Mouse (Mus musculus): ENCODE data around the gene Gm11983.
"Not testable (repeated sequence)": the region's sequence is repeated elsewhere in the genome, so short reads cannot be mapped to it uniquely, and the experiment has no call there.

Gene Gm11983

DNA sequence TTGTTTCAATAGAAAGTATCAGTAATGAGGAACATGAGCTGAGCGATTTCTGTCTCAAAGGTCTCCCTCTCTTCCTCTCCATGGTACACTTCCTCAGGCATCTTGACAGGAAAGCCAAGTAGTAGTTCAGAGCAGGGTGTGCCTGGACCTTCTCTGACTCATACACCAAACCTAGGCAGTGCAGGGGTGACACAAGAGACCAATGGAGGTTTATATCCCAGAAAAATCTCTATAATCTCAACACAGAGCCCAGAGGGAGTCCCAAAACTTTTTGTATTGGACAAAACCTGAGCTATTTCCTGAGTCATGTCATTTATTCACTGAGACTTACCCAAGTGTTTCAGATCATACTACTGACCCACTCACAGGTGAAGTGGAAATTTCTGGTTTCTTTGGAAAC lies at the start of gene Gm11983:
Gene Gm11983 (minus strand): TSS at position 101 of the 400 bp plus-strand sequence.
- DNase-seq (ENCODE audit: low spot score), result no peak

DNA sequence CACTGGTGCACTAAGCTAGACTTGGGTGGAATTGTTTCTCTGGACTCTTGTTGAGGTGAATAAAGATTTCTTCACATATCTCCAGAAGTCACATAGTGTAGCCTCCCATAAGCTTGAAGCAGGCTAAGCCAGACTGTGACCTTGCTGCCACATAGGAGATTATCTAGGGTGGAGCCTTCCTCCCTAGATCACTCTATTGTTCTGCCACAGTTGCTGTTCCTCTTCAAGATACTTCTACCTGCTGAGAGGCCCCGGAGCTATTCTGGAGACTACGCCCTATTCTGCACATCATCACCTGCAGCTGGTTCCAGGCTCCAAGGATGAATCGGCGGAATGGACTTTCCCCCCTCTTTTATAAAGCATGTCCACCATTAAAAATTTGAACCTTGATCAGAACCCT lies 45.6 kb upstream of the Gm11983 start:
- not testable (repeated sequence) for DNase-seq (ENCODE audit: low spot score)

DNA sequence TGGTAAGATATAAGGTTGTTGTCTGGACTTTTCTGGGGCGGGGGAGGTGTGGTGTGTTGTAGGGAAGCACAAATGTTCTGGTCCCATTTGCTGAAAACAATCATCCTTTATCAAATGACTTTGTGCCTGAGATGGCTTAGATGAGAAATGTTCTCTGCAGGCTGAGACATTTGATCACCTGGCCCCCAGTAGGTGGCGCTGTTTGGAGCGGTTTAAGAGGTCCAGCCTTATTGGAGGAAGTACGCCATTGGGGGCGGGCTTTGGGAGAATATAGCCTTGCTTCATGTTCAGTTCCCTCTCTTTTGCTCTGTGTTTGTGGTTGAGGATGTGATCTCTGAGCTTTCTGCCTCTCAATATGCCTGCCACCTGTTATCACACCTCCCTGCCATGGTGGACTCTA lies 44.2 kb upstream of the Gm11983 start:
- DNase-seq (ENCODE audit: low spot score), result no peak

- no peak for DNase-seq (ENCODE audit: low spot score)
Measured at GRCm38 (mm10) chr11:6877740-6878139, 40.3 kb upstream of the Gm11983 start.

GRCm38 (mm10) chr11:6870947-6871346 lies 33.5 kb upstream of the Gm11983 start:
- no peak for DNase-seq (ENCODE audit: low spot score)

GRCm38 (mm10) chr11:6865536-6865935 lies 28.1 kb upstream of the Gm11983 start:
- no peak for DNase-seq (ENCODE audit: low spot score)

- DNase-seq (ENCODE audit: low spot score), result no peak
Measured at GRCm38 (mm10) chr11:6862185-6862584, 24.7 kb upstream of the Gm11983 start.

GRCm38 (mm10) chr11:6859898-6860858 lies 22.7 kb upstream of the Gm11983 start:
- peak; percentile 20 for DNase-seq (ENCODE audit: low spot score)

DNA sequence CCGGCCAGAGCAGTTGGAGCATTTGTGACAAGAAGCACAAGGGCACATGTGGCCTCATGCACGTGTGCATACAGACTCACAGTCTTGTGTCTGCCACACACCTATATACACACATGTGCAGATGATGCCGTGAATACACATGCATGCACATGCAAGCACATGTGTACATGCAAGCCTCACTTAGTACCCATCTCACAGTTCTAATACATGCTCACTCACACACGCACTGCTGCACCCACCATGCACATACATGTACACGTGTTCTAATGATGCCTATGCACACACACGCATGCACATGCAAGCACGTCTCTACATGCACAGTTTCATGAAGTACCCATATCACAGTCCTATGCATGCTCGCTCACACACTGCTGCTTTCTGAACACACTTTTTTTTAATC lies 21.6 kb upstream of the Gm11983 start:
- DNase-seq (ENCODE audit: low spot score), result no peak

GRCm38 (mm10) chr11:6855942-6856341 lies 18.5 kb upstream of the Gm11983 start:
- no peak for DNase-seq (ENCODE audit: low spot score)

DNA sequence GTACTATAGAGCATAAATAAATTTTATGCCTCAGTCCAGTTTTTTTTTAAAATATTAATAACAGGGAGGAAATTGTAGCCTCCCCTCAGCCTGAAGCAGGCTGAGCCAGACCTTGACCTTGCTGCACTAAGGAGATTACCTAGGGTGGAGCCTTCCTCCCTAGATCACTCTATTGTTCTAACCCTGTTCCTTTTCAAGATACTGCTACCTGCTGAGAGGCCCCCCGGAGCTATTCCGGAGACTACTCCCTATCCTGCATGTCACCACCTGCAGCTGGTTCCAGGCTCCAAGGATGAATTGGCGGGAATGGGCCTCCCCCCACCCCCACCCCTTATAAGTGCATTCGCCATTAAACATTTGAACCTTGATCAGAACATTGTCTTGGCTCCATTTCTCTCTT lies 15.9 kb upstream of the Gm11983 start:
- DNase-seq (ENCODE audit: low spot score), result not testable (repeated sequence)

DNA sequence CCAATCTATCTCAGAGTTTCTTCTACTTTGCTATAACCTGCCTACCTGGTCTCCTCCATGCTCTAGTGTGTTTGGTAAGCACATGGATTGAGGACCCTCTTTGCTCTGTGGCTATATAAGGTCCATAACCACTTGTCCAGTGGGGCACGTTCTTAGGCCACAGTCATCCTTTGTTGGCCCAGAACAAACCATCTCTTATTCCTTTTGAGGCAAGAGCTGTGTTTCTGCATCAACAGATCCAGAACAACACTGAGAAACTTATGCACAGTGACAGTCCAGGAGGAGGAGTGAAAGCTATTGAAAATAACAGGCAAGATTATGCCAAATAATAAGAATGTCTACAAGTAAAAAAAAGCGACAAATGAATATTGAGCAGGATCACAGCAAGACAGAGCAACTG lies 6.4 kb upstream of the Gm11983 start:
- no peak for DNase-seq (ENCODE audit: low spot score)

DNA sequence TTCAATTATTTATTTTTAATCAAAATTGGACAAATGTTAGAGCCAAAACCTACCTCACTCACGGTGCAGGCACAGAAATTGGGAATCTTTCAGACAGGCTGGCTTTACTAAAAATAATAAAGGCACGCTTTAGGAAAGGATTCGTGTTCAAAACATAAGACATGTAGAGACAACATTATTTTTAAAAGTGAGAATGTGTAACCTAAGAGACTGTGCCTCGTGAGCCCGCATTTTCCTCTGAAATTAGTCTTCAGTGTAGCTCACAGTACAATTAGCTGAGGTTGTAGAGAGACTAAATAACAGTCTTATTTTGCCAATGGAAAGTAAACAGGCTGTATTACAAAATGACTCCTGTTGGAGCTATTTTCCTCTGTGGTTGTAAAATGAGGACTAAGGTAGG lies 4.7 kb upstream of the Gm11983 start:
- no peak for DNase-seq (ENCODE audit: low spot score)

GRCm38 (mm10) chr11:6840775-6841174 lies 3.3 kb upstream of the Gm11983 start:
- DNase-seq (ENCODE audit: low spot score), result no peak

DNA sequence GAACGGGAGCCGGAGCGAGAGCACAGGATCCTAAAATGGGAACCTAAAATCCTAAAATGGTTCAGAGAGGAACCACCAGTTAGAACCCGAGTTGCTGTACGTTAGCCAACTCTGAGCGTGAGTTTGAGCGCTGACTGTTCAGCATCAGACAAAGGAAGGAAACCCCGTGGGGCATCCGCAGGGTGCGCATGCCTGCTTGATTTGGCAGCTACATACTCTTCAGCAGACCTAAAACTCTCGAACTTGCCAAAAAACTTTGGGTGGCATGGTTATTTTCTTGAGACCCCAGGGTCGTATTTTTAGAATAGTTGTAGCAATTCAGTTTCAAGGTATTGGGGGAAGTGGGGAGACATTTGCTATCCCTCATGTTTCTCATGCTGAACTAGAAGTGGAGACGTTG lies 2.8 kb downstream of the Gm11983 start:
- no peak for DNase-seq (ENCODE audit: low spot score)

GRCm38 (mm10) chr11:6833731-6834130 lies 3.7 kb downstream of the Gm11983 start:
- no peak for DNase-seq (ENCODE audit: low spot score)

DNA sequence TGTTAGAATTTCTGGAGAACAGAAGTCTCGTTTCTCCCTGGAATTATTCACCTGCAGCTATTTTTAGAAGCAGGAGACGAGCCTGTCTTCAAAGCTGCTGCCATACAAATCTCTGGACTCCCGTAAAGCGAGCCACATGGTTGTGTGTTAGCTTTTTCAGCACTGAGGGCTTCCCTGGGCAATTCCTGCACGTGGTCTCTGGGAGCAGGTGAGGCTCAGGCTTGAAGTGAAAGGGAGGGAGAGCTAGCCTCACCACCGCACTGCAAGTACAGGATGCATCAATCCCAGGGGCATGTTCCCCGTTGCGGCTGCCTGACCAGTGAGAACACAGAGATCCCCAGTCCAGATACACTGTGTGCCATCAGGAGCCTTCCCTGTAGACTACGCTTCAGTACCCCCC lies 5.5 kb downstream of the Gm11983 start:
- DNase-seq (ENCODE audit: low spot score), result no peak

- no peak for DNase-seq (ENCODE audit: low spot score)
Measured at GRCm38 (mm10) chr11:6828196-6828595, 9.3 kb downstream of the Gm11983 start.

- DNase-seq (ENCODE audit: low spot score), result no peak
Measured at GRCm38 (mm10) chr11:6826157-6826556, 11.3 kb downstream of the Gm11983 start.

DNA sequence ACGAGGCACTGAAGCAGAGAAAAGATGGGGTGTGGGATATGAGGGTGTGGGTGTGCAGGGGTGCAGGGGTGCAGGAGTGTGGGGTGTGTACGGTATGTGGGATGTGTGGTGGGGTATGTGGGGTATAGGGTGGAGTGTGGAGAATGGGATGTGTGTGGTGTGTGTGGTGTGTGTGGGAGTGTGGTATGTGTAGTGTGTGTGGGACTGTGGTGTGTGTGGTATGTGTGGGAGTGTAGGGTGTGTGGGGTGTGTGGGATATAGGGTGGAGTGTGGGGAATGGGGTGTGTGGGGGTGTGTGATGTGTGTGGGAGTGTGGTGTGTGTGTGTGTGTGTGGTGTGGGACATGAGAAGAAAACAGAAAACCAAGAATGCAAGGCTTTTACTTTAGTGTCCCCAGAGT lies 14.3 kb downstream of the Gm11983 start:
- DNase-seq (ENCODE audit: low spot score), result no peak

DNA sequence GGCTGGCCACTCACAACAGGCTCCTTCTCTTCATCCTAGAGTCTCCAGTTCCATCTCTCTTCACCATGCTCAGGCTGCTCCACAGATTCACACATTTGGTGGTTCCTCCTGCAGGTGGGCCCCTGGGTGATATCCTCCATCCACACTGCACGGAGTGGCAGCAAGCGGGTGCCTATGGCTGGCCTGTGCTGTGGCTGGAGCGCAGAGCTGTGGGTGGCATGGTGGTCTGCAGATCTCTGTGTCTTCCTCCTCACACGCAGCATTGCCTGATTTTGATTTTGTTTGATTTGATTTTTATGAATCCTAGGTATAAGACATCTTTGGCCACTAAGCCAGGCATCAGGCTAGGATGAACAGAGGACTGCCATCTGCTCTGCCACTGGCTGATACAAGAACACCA lies 23.0 kb downstream of the Gm11983 start:
- DNase-seq (ENCODE audit: low spot score), result no peak

DNA sequence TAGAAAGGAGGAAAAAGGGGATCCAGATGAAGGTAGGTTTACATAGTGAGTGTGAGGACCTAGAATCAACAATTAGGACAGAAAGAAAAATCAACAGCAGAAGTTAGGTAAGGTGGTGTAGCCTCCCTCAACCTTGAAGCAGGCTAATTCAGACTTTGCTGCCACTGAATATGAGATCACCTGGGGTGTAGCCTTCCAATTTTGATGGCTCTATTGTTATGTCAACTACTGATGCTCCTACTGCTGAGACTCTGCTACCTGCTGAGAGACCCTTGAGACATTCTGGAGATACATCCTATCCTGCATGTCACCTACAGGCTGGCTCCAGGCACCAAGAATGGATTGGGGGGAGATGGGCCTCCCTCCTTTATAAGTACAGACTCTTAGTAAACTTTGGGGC lies 34.6 kb downstream of the Gm11983 start:
- DNase-seq (ENCODE audit: low spot score), result not testable (repeated sequence)

- no peak for DNase-seq (ENCODE audit: low spot score)
Measured at GRCm38 (mm10) chr11:6790690-6791089, 46.8 kb downstream of the Gm11983 start.
